Mouse (Mus musculus) spleen, adult 18-20 months (tissue): ENCODE measurements around the gene Kcnc1.

ENCODE experiments used
- DNase-seq, 2 experiments: peaks; one replicate each; pipeline ENCODE4 v3.0.0; 2022; ENCODE audit warnings: mixed read lengths in 2 of 2

The Kcnc1 gene

GRCm38 (mm10) chr7:46394933-46395332, 1.4 kb upstream of the Kcnc1 start:
- no peak for DNase-seq

GRCm38 (mm10) chr7:46395571-46395970, 726 bp upstream of the Kcnc1 start:
- DNase-seq = no peak

GRCm38 (mm10) chr7:46396928-46397731, 833 bp downstream of the Kcnc1 start:
- DNase-seq = no peak

- no peak for DNase-seq
Observed at GRCm38 (mm10) chr7:46397732-46398333, 1.5 kb downstream of the Kcnc1 start.

GRCm38 (mm10) chr7:46398612-46399011, 2.3 kb downstream of the Kcnc1 start:
- no peak for DNase-seq

GRCm38 (mm10) chr7:46399676-46400075, 3.4 kb downstream of the Kcnc1 start:
- DNase-seq = no peak

- DNase-seq = no peak
Observed at GRCm38 (mm10) chr7:46400346-46400745, 4.0 kb downstream of the Kcnc1 start.

- DNase-seq = no peak
Observed at GRCm38 (mm10) chr7:46401371-46402180, 5.3 kb downstream of the Kcnc1 start.

- no peak for DNase-seq
Observed at GRCm38 (mm10) chr7:46403616-46404485, 7.6 kb downstream of the Kcnc1 start.

GRCm38 (mm10) chr7:46404756-46405155, 8.5 kb downstream of the Kcnc1 start:
- DNase-seq = no peak

GRCm38 (mm10) chr7:46408606-46409005, 12.3 kb downstream of the Kcnc1 start:
- DNase-seq = no peak

GRCm38 (mm10) chr7:46409204-46409789, 13.0 kb downstream of the Kcnc1 start:
- DNase-seq = peak; percentile 62 to 69

- DNase-seq = no peak
Observed at GRCm38 (mm10) chr7:46410727-46411126, 14.4 kb downstream of the Kcnc1 start.

GRCm38 (mm10) chr7:46412823-46413222, 16.5 kb downstream of the Kcnc1 start:
- no peak for DNase-seq

- no peak for DNase-seq
Observed at GRCm38 (mm10) chr7:46413959-46414725, 17.8 kb downstream of the Kcnc1 start.

GRCm38 (mm10) chr7:46415818-46416425, 19.6 kb downstream of the Kcnc1 start:
- DNase-seq = no peak

GRCm38 (mm10) chr7:46417467-46417866, 21.2 kb downstream of the Kcnc1 start:
- no peak for DNase-seq

GRCm38 (mm10) chr7:46418102-46418622, 21.9 kb downstream of the Kcnc1 start:
- DNase-seq = no peak

- no peak for DNase-seq
Observed at GRCm38 (mm10) chr7:46421535-46421934, 25.2 kb downstream of the Kcnc1 start.

GRCm38 (mm10) chr7:46422052-46422763, 25.9 kb downstream of the Kcnc1 start:
- no peak for DNase-seq
